8 mouse cellular contexts compared by ENCODE assay signal in the genomic region with DNA sequence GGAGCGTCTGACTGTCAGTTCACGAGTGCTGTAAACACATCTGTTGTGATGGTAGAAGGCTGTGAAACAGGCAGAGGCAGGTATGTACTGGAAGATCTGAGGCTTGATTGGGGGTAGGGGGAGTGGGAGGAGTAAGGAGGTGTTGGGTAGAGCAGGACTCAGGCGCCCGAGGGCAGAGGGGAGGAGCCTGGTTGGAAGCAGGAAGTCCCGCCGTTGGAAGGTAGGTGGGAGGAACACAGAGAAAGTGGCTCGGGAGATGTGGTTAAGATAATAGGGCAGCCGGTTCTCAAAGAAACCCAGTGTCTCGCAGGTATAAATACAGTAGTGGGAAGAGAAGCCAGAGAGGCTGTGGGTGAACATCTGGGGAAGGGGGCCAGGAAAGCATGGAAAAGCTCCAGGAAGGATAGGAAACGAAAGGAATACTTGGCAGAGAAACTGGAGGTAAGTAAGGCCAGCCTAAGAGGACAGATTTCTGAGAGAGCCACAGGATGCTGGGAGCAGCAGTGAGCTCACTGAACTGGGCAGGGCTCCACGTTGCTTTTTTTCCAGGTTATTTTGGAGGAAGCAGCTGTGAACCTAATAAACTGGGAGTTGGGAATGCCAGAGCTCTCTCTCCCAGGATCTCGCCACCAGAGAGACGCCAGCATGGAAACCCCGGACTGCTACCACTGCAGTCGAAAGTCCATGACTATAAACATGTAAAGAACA. TPM values are rescaled to one million over a fixed set of nuclear protein-coding genes. Genes with fewer than 3 reads are reported as not detected.
DNase-seq lines count a peak whose midpoint lies in the region; ATAC-seq and TF ChIP-seq lines count a peak whose summit lies in the region.

No protein-coding gene starts in this region.

- H3K4me2 ChIP-seq in intestine, postnatal 0 days (replicated peaks; ENCODE audit: low read depth), result peak overlapping the region; percentile 69
- peak overlapping the region; percentile 54 for H3K4me2 ChIP-seq in lung, embryonic 14.5 days

- no peak for TF ChIP-seq CTCF in intestine, postnatal 0 days (IDR thresholded peaks at IDR 0.05; ENCODE audit: low read depth)
- TF ChIP-seq CTCF in lung, embryonic 14.5 days (IDR thresholded peaks at IDR 0.05; ENCODE audit: low read depth), result no peak

- no peaks in the 10 kb centered on the region for H3K27me3 ChIP-seq in intestine, postnatal 0 days (replicated peaks; ENCODE audit: control insufficient read depth, insufficient read depth, low read length)
- no peaks in the 10 kb centered on the region for H3K27me3 ChIP-seq in lung, embryonic 14.5 days (ENCODE audit: insufficient read depth, low read length)

- H3K4me1 ChIP-seq in intestine, postnatal 0 days (replicated peaks; ENCODE audit: control insufficient read depth, insufficient read depth, low read length), result peaks cover 5% of the 10 kb centered on the region; the same call in 1 of the 2 replicates
- H3K4me1 ChIP-seq in lung, embryonic 14.5 days (ENCODE audit: insufficient read depth), result peaks cover 6% of the 10 kb centered on the region; the same call in 1 of the 2 replicates

- WGBS in intestine, postnatal 0 days, result 13% methylated on average over 15 of the region's 15 CpGs
- 15% methylated on average over 15 of the region's 15 CpGs for WGBS in lung, embryonic 14.5 days

- H3K9me3 ChIP-seq in intestine, postnatal 0 days (ENCODE audit: control insufficient read depth), result no peaks in the 10 kb centered on the region
- H3K9me3 ChIP-seq in lung, embryonic 14.5 days (ENCODE audit: low read depth, low read length), result no peaks in the 10 kb centered on the region

- peak overlapping the region; percentile 80 for H3K27ac ChIP-seq in intestine, postnatal 0 days (ENCODE audit: low read depth, low read length)
- no peak overlapping the region for H3K27ac ChIP-seq in lung, embryonic 14.5 days (ENCODE audit: low read depth)

- H3K9ac ChIP-seq in intestine, postnatal 0 days (ENCODE audit: low read depth, low read length), result peak overlapping the region; percentile 38; the same call in 1 of the 2 replicates
- no peak overlapping the region; the same call in 1 of the 2 replicates for H3K9ac ChIP-seq in lung, embryonic 14.5 days

- H3K36me3 ChIP-seq in intestine, postnatal 0 days (ENCODE audit: control insufficient read depth, insufficient read depth), result no peaks in the 10 kb centered on the region
- no peaks in the 10 kb centered on the region for H3K36me3 ChIP-seq in lung, embryonic 14.5 days (ENCODE audit: insufficient read depth)

- intact Hi-C loops in left cerebral cortex, postnatal 4 days (cut with DNase I), result loop anchor here (5.0 kb wide), 2 partner anchors 77 to 232 kb away; no protein-coding TSS in a partner anchor

- DNase-seq in adrenal gland, postnatal 10 days, result peak; percentile 45
- no peak for DNase-seq in adrenal gland, postnatal 4 days (ENCODE audit: low spot score in 2 of 2)
- peak; percentile 77 for DNase-seq in cerebellum, postnatal 14 days
- peak; percentile 76 to 84 for DNase-seq in heart, adult 18-20 months
- peak; percentile 46 for DNase-seq in lung, embryonic 14.5 days
- peak; percentile 21 for DNase-seq in ovary, postnatal 36 days (ENCODE audit: low spot score)
- DNase-seq in left cerebral cortex, postnatal 4 days, result no peak

- peak; percentile 82 for ATAC-seq in intestine, postnatal 0 days
- ATAC-seq in lung, embryonic 14.5 days (ENCODE audit: insufficient read depth), result 0 out of 2 replicates have a peak, but pooled peaks have one; percentile 36

- H3K4me3 ChIP-seq in intestine, postnatal 0 days (ENCODE audit: low read depth, low read length), result peak overlapping the region; percentile 39
- peak overlapping the region; percentile 24 for H3K4me3 ChIP-seq in lung, embryonic 14.5 days (ENCODE audit: low read depth, low read length)

RNA-seq across cellular contexts. Expression of a gene that starts 5.1 kb away (rescaled TPM):
- total RNA-seq in adrenal gland, postnatal 10 days (2021), result 10 to 100 TPM; 58.3 to 68.1 TPM
- total RNA-seq in adrenal gland, postnatal 4 days (2021), result 10 to 100 TPM; 82.4 to 91.7 TPM
- total RNA-seq in heart, adult 18-20 months (2021), result 10 to 100 TPM; 38.9 to 41.0 TPM
- 25.6 and 25.8 TPM in 2 replicates for polyA plus RNA-seq in intestine, postnatal 0 days (2015; fragmentation: Nextera tagmentation; extraction: Ambion mirVana)
- 24.9 and 27.4 TPM in 2 replicates for polyA plus RNA-seq in lung, embryonic 14.5 days (2014; fragmentation: Nextera tagmentation; extraction: Ambion mirVana)
- total RNA-seq in left cerebral cortex, postnatal 4 days (2021), result 10 to 100 TPM; 51.3 to 51.4 TPM

Comparison
In these comparisons a context has a peak if more than half of its experiments do, and no peak if none do; other contexts are left out.
1. DNase-seq: peak in adrenal gland, postnatal 10 days (single experiment), cerebellum, postnatal 14 days (2 of 2), heart, adult 18-20 months (2 of 2), lung, embryonic 14.5 days (single experiment) and ovary, postnatal 36 days (single experiment); none in adrenal gland, postnatal 4 days (0 of 2) and left cerebral cortex, postnatal 4 days (single experiment).